In genomic region chr13:113225811-113226210, GRCm38 (mm10) we compare ENCODE assay signal across 11 mouse cellular contexts. TPM values are rescaled to one million over a fixed set of nuclear protein-coding genes. Genes with fewer than 3 reads are reported as not detected.
DNase-seq lines count a peak whose midpoint lies in the region.
"Had no signal": no experiment of that assay in that cellular context is flagged by ENCODE, and none has a peak within 500 bp of the region (broad histone marks: within the 10 kb centered on the region; RNA-seq: fewer than 3 reads in every experiment).

Gene Gzmk, minus strand, starts transcription at chr13:113225908.

- intact Hi-C loops in left cerebral cortex, postnatal 36 days (cut with DNase I), result no loop called here

- DNase-seq in layer of hippocampus, adult 11-12 months (ENCODE audit: low spot score), result peak; percentile 38
- DNase-seq in layer of hippocampus, postnatal 10 days (ENCODE audit: low spot score in 2 of 2), result no peak
- peak; percentile 56 to 69 for DNase-seq in frontal cortex, adult 2 months (ENCODE audit: extremely low spot score in 1 of 2, low spot score in 1 of 2)
- DNase-seq in left cerebral cortex, postnatal 36 days (ENCODE audit: low spot score in 2 of 2), result peak; percentile 28 to 29
- peak; percentile 47 for DNase-seq in right cerebral cortex, postnatal 25 days
- no peak for DNase-seq in liver
- DNase-seq in lung, postnatal 14 days, result no peak
- DNase-seq in spleen, postnatal 4 days (ENCODE audit: low spot score in 2 of 2), result no peak
- DNase-seq: lung, adult 2 months had no signal

RNA-seq across cellular contexts. Expression of gene Gzmk, which starts in this region (rescaled TPM):
- under 1 TPM in 1 of 2 experiments, not detected in 1; 0.25 TPM for total RNA-seq in layer of hippocampus, postnatal 10 days (2021)
- 0.15 and 0.24 TPM in 2 replicates for polyA plus RNA-seq in frontal cortex, adult 2 months (2012; rRNA removed)
- total RNA-seq in left cerebral cortex, postnatal 36 days (2021), result under 1 TPM in 1 of 2 experiments, not detected in 1; 0.52 TPM
- total RNA-seq: hematopoietic stem cell, adult 5-6 weeks had no signal
- polyA plus RNA-seq: stomach, embryonic 16.5 days had no signal

Comparison
In these comparisons a context has a peak if more than half of its experiments do, and no peak if none do; other contexts are left out.
1. DNase-seq: peak in layer of hippocampus, adult 11-12 months (single experiment) and right cerebral cortex, postnatal 25 days (single experiment); none in layer of hippocampus, postnatal 10 days (0 of 2), liver (single experiment), lung, postnatal 14 days (single experiment) and spleen, postnatal 4 days (0 of 2).
2. Peak in DNase-seq in frontal cortex, adult 2 months; RNA of the gene not detected or under 1 TPM.
3. Peak in DNase-seq in left cerebral cortex, postnatal 36 days; RNA of the gene not detected or under 1 TPM.